8 mouse cellular contexts compared by ENCODE assay signal in genomic region chr6:39066935-39067578, GRCm38 (mm10). TPM values are rescaled to one million over a fixed set of nuclear protein-coding genes. Genes with fewer than 3 reads are reported as not detected.
DNase-seq lines count a peak whose midpoint lies in the region; ATAC-seq and TF ChIP-seq lines count a peak whose summit lies in the region.

No protein-coding gene starts in this region.

- H3K27ac ChIP-seq in heart, embryonic 11.5 days (ENCODE audit: low read depth, low read length), result no peak overlapping the region
- no peak overlapping the region for H3K27ac ChIP-seq in limb, embryonic 12.5 days
- 0 out of 2 replicates have a peak overlapping the region, but pooled peaks have one; percentile 18 for H3K27ac ChIP-seq in midbrain, embryonic 15.5 days
- H3K27ac ChIP-seq in spleen, adult 2 months (ENCODE audit: insufficient read depth, low read length), result no peak overlapping the region

- no peak overlapping the region for H3K4me2 ChIP-seq in heart, embryonic 11.5 days
- no peak overlapping the region for H3K4me2 ChIP-seq in limb, embryonic 12.5 days
- no peak overlapping the region for H3K4me2 ChIP-seq in midbrain, embryonic 15.5 days

- H3K27me3 ChIP-seq in heart, embryonic 11.5 days (ENCODE audit: control insufficient read depth, insufficient read depth, low read length), result no peaks in the 10 kb centered on the region
- no peaks in the 10 kb centered on the region for H3K27me3 ChIP-seq in limb, embryonic 12.5 days
- H3K27me3 ChIP-seq in midbrain, embryonic 15.5 days (replicated peaks), result no peaks in the 10 kb centered on the region
- no peaks in the 10 kb centered on the region for H3K27me3 ChIP-seq in spleen, adult 2 months (ENCODE audit: control insufficient read depth, insufficient read depth, low read length)

- peaks cover 6% of the 10 kb centered on the region; the same call in 1 of the 2 replicates for H3K4me1 ChIP-seq in heart, embryonic 11.5 days (ENCODE audit: control insufficient read depth, insufficient read depth, low read length)
- H3K4me1 ChIP-seq in limb, embryonic 12.5 days (replicated peaks), result peaks cover 8% of the 10 kb centered on the region; the same call in 1 of the 2 replicates
- H3K4me1 ChIP-seq in midbrain, embryonic 15.5 days, result 0 out of 2 replicates have a peak, but pooled peaks cover 4% of the 10 kb centered on the region
- H3K4me1 ChIP-seq in spleen, adult 2 months (ENCODE audit: control insufficient read depth, insufficient read depth, insufficient read length), result no peaks in the 10 kb centered on the region

- peak; percentile 93 for DNase-seq in heart, adult 11 months
- DNase-seq in embryo, embryonic 10 days (ENCODE audit: low spot score), result peak; percentile 93
- peak; percentile 77 for DNase-seq in gastrocnemius, postnatal 14 days
- DNase-seq in kidney, adult 9 months, result peak; percentile 84
- DNase-seq in spleen, adult 2 months (ENCODE audit: low read depth in 1 of 2, low spot score in 2 of 2), result peak; percentile 25 to 61

- ATAC-seq in heart, embryonic 11.5 days (replicated peaks; ENCODE audit: insufficient number of reproducible peaks, low FRiP score, low TSS enrichment), result no peak; the same call in 1 of the 2 replicates
- ATAC-seq in limb, embryonic 12.5 days (ENCODE audit: insufficient number of reproducible peaks, insufficient read depth, low FRiP score, low TSS enrichment, low read depth), result peak; percentile 49
- peak; percentile 83 for ATAC-seq in midbrain, embryonic 15.5 days (replicated peaks)

- H3K4me3 ChIP-seq in heart, embryonic 11.5 days (ENCODE audit: low read depth, low read length), result no peak overlapping the region
- no peak overlapping the region for H3K4me3 ChIP-seq in limb, embryonic 12.5 days (replicated peaks)
- no peak overlapping the region for H3K4me3 ChIP-seq in midbrain, embryonic 15.5 days
- no peak overlapping the region for H3K4me3 ChIP-seq in spleen, adult 2 months (ENCODE audit: extremely low read depth, insufficient read depth, insufficient read length)

- no peaks in the 10 kb centered on the region for H3K9me3 ChIP-seq in heart, embryonic 11.5 days (replicated peaks; ENCODE audit: control insufficient read depth, low read length)
- peaks cover 4% of the 10 kb centered on the region; the same call in 1 of the 2 replicates for H3K9me3 ChIP-seq in limb, embryonic 12.5 days
- no peaks in the 10 kb centered on the region for H3K9me3 ChIP-seq in midbrain, embryonic 15.5 days

- H3K36me3 ChIP-seq in heart, embryonic 11.5 days (ENCODE audit: control insufficient read depth, insufficient read depth, low read length), result no peaks in the 10 kb centered on the region
- H3K36me3 ChIP-seq in limb, embryonic 12.5 days, result no peaks in the 10 kb centered on the region
- H3K36me3 ChIP-seq in midbrain, embryonic 15.5 days (replicated peaks), result no peaks in the 10 kb centered on the region
- no peaks in the 10 kb centered on the region for H3K36me3 ChIP-seq in spleen, adult 2 months (ENCODE audit: control insufficient read depth, insufficient read depth, low read length)

- TF ChIP-seq POLR2A in spleen, adult 2 months (IDR thresholded peaks at IDR 0.05; ENCODE audit: low read depth, low read length), result no peak

- 43% methylated on average over 12 of the region's 12 CpGs for WGBS in heart, embryonic 11.5 days (ENCODE audit: insufficient replicate concordance)
- WGBS in limb, embryonic 12.5 days, result 50% methylated on average over 12 of the region's 12 CpGs
- WGBS in midbrain, embryonic 15.5 days, result 47% methylated on average over 12 of the region's 12 CpGs
- 57% methylated on average over 12 of the region's 12 CpGs for WGBS in spleen, adult 2 months

- TF ChIP-seq CTCF in spleen, adult 2 months (IDR thresholded peaks at IDR 0.05; ENCODE audit: extremely low read depth, insufficient read depth, insufficient read length, insufficient replicate concordance), result peak; percentile 75; the same call in 1 of the 2 replicates

- no peak overlapping the region for H3K9ac ChIP-seq in heart, embryonic 11.5 days (ENCODE audit: low read depth, low read length)
- H3K9ac ChIP-seq in limb, embryonic 12.5 days (replicated peaks), result no peak overlapping the region
- H3K9ac ChIP-seq in midbrain, embryonic 15.5 days, result no peak overlapping the region

- intact Hi-C loops in gastrocnemius, postnatal 14 days (cut with DNase I; ENCODE audit: low total_unique reads), result loop anchor here (10.0 kb wide), 2 partner anchors 152 to 332 kb away; no protein-coding TSS in a partner anchor

RNA-seq across cellular contexts. Expression of gene Parp12, which starts 51.1 kb away (rescaled TPM):
- 5.2 and 8.9 TPM in 2 replicates for polyA plus RNA-seq in heart, embryonic 11.5 days (2014; fragmentation: Nextera tagmentation; extraction: Ambion mirVana)
- total RNA-seq in gastrocnemius, postnatal 14 days (2021), result 1 to 10 TPM; 4.1 to 4.2 TPM
- 5.9 and 7.0 TPM in 2 replicates for polyA plus RNA-seq in limb, embryonic 12.5 days (2016; fragmentation: Nextera tagmentation; extraction: Ambion mirVana)
- polyA plus RNA-seq in midbrain, embryonic 15.5 days (2015; fragmentation: Nextera tagmentation; extraction: Ambion mirVana), result 2.3 and 3.1 TPM in 2 replicates
- 9.5 and 11.0 TPM in 2 replicates for polyA plus RNA-seq in spleen, adult 2 months (2012; rRNA removed)

Comparison
In these comparisons a context has a peak if more than half of its experiments do, and no peak if none do; other contexts are left out.
1. DNase-seq: peak in every context shown above with its lines; median percentile 93 in heart, adult 11 months; 93 in embryo, embryonic 10 days; 84 in kidney, adult 9 months; 77 in gastrocnemius, postnatal 14 days; 43 in spleen, adult 2 months.